Mouse (Mus musculus) forebrain, postnatal 0 days (tissue): Measurements from ENCODE around the gene Abcd4. TPM values are rescaled to one million over a fixed set of nuclear protein-coding genes. Genes with fewer than 3 reads are reported as not detected.

Experiments used
- ATAC-seq: fragments of 200-750 bp; cut with Nextera tagmentation; 2 replicates; pipeline ENCODE4 v1.8.0; 2017; ENCODE audit warnings: mild to moderate bottlenecking, moderate library complexity
- DNase-seq: peaks from one replicate; pipeline ENCODE4 v3.0.0-alpha.2; 2015
- H3K27ac ChIP-seq: fragments of 300-500 bp; sonication (generic); 2 replicates; pipeline ENCODE4 v1.5.1; 2014; ENCODE audit warnings: low read depth, mild to moderate bottlenecking, antibody characterized with exemption, low read length, moderate library complexity, mixed read lengths
- H3K27me3 ChIP-seq: fragments of 300-500 bp; sonication (generic); 2 replicates; pipeline ENCODE4 v1.6.1; 2014; ENCODE audit warnings: mild to moderate bottlenecking, low read length, mixed read lengths; ENCODE audit not compliant: insufficient read depth
- H3K36me3 ChIP-seq: fragments of 300-500 bp; sonication (generic); 2 replicates; pipeline ENCODE4 v1.6.1; 2014; ENCODE audit warnings: mild to moderate bottlenecking, moderate library complexity; ENCODE audit not compliant: insufficient read depth
- H3K4me1 ChIP-seq: fragments of 300-500 bp; sonication (generic); 2 replicates; pipeline ENCODE4 v1.6.1; 2014; ENCODE audit warnings: antibody characterized with exemption; ENCODE audit not compliant: insufficient read depth
- H3K4me2 ChIP-seq: fragments of 300-500 bp; sonication (generic); 2 replicates; pipeline ENCODE4 v1.6.1; 2014; ENCODE audit warnings: low read depth, mild to moderate bottlenecking, moderate library complexity
- H3K4me3 ChIP-seq: fragments of 300-500 bp; sonication (generic); 2 replicates; pipeline ENCODE4 v1.5.1; 2014; ENCODE audit warnings: low read depth, low read length, mixed read lengths
- H3K9ac ChIP-seq: fragments of 300-500 bp; sonication (generic); 2 replicates; pipeline ENCODE4 v1.6.1; 2014; ENCODE audit warnings: mild to moderate bottlenecking
- H3K9me3 ChIP-seq: fragments of 300-500 bp; sonication (generic); 2 replicates; pipeline ENCODE4 v1.6.1; 2016; ENCODE audit warnings: low read length
- CTCF ChIP-seq: sonication (generic); IDR thresholded peaks from 2 replicates; pipeline ENCODE4 v1.5.1; 2016; ENCODE audit warnings: antibody characterized with exemption, control low read depth, low read depth
- WGBS: fragments of 180-500 bp; shearing (Covaris S2); extraction: QIAGEN DNeasy Blood & Tissue Kit; methylation state at CpG from one replicate; pipeline ENCODE4 v1.1.7; 2014; 5-methylcytosine and 5-hydroxymethylcytosine counted together
- polyA plus RNA-seq: library from polyadenylated mRNA; unstranded; fragments of >200 nt; fragmentation: Nextera tagmentation; extraction: Ambion mirVana; gene quantifications from 2 replicates; pipeline ENCODE4 v1.2.1, GENCODE M21; 2015
- total RNA-seq: library from RNA; depleted of rRNA; stranded (reverse); fragments of >200 nt; gene quantifications from 2 replicates; pipeline ENCODE4 v1.2.3, GENCODE M21; 2014

Gene Abcd4
- total and polyA plus RNA-seq, 2 experiments from 2014 or later: 6.7 to 8.0 TPM

GRCm38 (mm10) chr12:84624601-84625000 is 7.4 kb upstream of the Abcd4 start:
- no peak overlapping the region for H3K27ac ChIP-seq
- no peak for TF ChIP-seq CTCF
- H3K9me3 ChIP-seq: no peaks in the 10 kb centered on the region
- DNase-seq (no peak), ATAC-seq (no peak)
- H3K4me1 ChIP-seq: no peaks in the 10 kb centered on the region; the same call in 1 of the 2 replicates
- 18% methylated on average over 8 of the region's 8 CpGs for WGBS
- no peak overlapping the region for H3K4me2 ChIP-seq
- no peak overlapping the region for H3K9ac ChIP-seq
- H3K36me3 ChIP-seq: no peaks in the 10 kb centered on the region
- no peaks in the 10 kb centered on the region for H3K27me3 ChIP-seq
- H3K4me3 ChIP-seq: no peak overlapping the region

GRCm38 (mm10) chr12:84620975-84621374 is 3.8 kb upstream of the Abcd4 start:
- H3K9me3 ChIP-seq: no peaks in the 10 kb centered on the region
- no peaks in the 10 kb centered on the region for H3K36me3 ChIP-seq
- TF ChIP-seq CTCF: peak; percentile 54
- H3K9ac ChIP-seq: no peak overlapping the region
- no peak overlapping the region for H3K4me3 ChIP-seq
- no peaks in the 10 kb centered on the region; the same call in 1 of the 2 replicates for H3K4me1 ChIP-seq
- peak; percentile 18 for DNase-seq
- no peak overlapping the region for H3K27ac ChIP-seq
- H3K4me2 ChIP-seq: no peak overlapping the region
- H3K27me3 ChIP-seq: no peaks in the 10 kb centered on the region
- ATAC-seq: no peak

- no peak overlapping the region for H3K27ac ChIP-seq
- WGBS: 5% methylated on average over 10 of the region's 10 CpGs
- ATAC-seq: peak; percentile 36; the same call in 1 of the 2 replicates
- peak overlapping the region; percentile 71; the same call in 1 of the 2 replicates for H3K9ac ChIP-seq
- H3K27me3 ChIP-seq: no peaks in the 10 kb centered on the region
- H3K4me3 ChIP-seq: peak overlapping the region; percentile 80
- peak overlapping the region; percentile 63 for H3K4me2 ChIP-seq
- no peak; the same call in 1 of the 2 replicates for TF ChIP-seq CTCF
- no peaks in the 10 kb centered on the region for H3K9me3 ChIP-seq
- H3K4me1 ChIP-seq: no peaks in the 10 kb centered on the region
- H3K36me3 ChIP-seq: no peaks in the 10 kb centered on the region
- no peak for DNase-seq
Measured at GRCm38 (mm10) chr12:84617663-84618062, 450 bp upstream of the Abcd4 start.

- Histone ChIP-seq H3K4me1 (no peaks in the 10 kb centered on the region), H3K9me3 (no peaks in the 10 kb centered on the region), H3K4me3 (no peak overlapping the region), H3K27ac (no peak overlapping the region), H3K9ac (no peak overlapping the region), H3K27me3 (no peaks in the 10 kb centered on the region), H3K4me2 (no peak overlapping the region), H3K36me3 (no peaks in the 10 kb centered on the region)
- 78% methylated on average over 7 of the region's 7 CpGs for WGBS
- no peak for TF ChIP-seq CTCF
- DNase-seq (no peak), ATAC-seq (no peak)
Measured at GRCm38 (mm10) chr12:84614524-84614923, 2.7 kb downstream of the Abcd4 start.

GRCm38 (mm10) chr12:84614001-84614400 is 3.2 kb downstream of the Abcd4 start:
- Histone ChIP-seq H3K4me2 (no peak overlapping the region), H3K9ac (no peak overlapping the region), H3K27me3 (no peaks in the 10 kb centered on the region), H3K9me3 (no peaks in the 10 kb centered on the region), H3K36me3 (no peaks in the 10 kb centered on the region), H3K27ac (no peak overlapping the region), H3K4me1 (no peaks in the 10 kb centered on the region), H3K4me3 (no peak overlapping the region)
- 90% methylated on average over 11 of the region's 11 CpGs for WGBS
- no peak for DNase-seq
- ATAC-seq: no peak
- no peak for TF ChIP-seq CTCF

- no peak overlapping the region for H3K27ac ChIP-seq
- no peaks in the 10 kb centered on the region for H3K9me3 ChIP-seq
- H3K4me3 ChIP-seq: no peak overlapping the region
- ATAC-seq: no peak
- TF ChIP-seq CTCF: no peak
- 78% methylated on average over 8 of the region's 8 CpGs for WGBS
- H3K4me2 ChIP-seq: no peak overlapping the region
- H3K36me3 ChIP-seq: 0 out of 2 replicates have a peak, but pooled peaks cover 5% of the 10 kb centered on the region
- no peak overlapping the region for H3K9ac ChIP-seq
- H3K27me3 ChIP-seq: no peaks in the 10 kb centered on the region
- no peak for DNase-seq
- H3K4me1 ChIP-seq: no peaks in the 10 kb centered on the region
Measured at GRCm38 (mm10) chr12:84612518-84612917, 4.7 kb downstream of the Abcd4 start.

- Histone ChIP-seq H3K4me1 (no peaks in the 10 kb centered on the region), H3K9ac (no peak overlapping the region), H3K4me3 (no peak overlapping the region), H3K27ac (no peak overlapping the region), H3K27me3 (no peaks in the 10 kb centered on the region), H3K4me2 (no peak overlapping the region), H3K9me3 (no peaks in the 10 kb centered on the region), H3K36me3 (0 out of 2 replicates have a peak, but pooled peaks cover 10% of the 10 kb centered on the region)
- DNase-seq (no peak), ATAC-seq (no peak)
- 93% methylated on average over 10 of the region's 10 CpGs for WGBS
- TF ChIP-seq CTCF: no peak
Measured at GRCm38 (mm10) chr12:84611718-84612117, 5.5 kb downstream of the Abcd4 start.
